Mouse (Mus musculus) frontal cortex, postnatal 10 days (tissue): Measurements from ENCODE around the gene Prkcb.

ENCODE experiments used
- DNase-seq, 2 experiments: peaks; one replicate each; pipeline ENCODE4 v3.0.0; 2022; ENCODE audit warnings: low spot score in 2 of 2, mixed read lengths in 1 of 2

The Prkcb gene

GRCm38 (mm10) chr7:122319566-122319965, 31.0 kb downstream of the Prkcb start:
- DNase-seq = no peak

DNA sequence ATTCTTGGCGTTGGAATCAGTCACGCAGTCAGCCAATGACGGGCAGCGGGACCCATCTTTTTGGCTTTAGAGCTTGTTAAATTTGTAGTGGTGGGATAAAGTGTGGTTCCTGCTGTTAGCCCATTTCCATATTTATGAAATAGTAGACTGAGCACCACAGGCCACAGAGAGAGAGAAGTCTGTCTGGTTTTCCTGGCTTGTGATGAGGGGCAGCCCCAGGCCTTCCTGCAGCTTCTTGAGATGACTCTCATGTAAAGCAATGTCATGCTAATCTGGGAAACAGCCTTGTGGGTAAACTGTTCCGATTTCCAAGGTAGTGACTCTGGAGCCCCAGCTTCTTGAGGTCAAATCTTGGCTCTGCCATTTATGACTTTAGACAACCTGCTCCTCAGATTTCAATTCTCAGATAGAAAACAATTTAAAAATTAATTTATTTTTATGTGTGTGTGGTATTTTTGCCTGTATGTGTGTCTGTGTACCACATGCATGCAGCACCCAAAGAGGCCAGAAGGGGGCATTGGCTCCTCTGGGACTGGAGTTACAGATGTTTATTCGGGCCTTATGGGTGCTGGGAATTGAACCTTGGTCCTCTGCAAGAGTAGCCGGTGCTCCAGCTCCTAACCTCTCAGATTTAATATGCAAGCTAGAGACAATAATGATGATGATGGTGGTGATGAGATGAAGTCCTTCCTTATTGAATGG, 32.4 kb downstream of the Prkcb start:
- DNase-seq = no peak

GRCm38 (mm10) chr7:122322038-122322690, 33.6 kb downstream of the Prkcb start:
- DNase-seq = no peak

DNA sequence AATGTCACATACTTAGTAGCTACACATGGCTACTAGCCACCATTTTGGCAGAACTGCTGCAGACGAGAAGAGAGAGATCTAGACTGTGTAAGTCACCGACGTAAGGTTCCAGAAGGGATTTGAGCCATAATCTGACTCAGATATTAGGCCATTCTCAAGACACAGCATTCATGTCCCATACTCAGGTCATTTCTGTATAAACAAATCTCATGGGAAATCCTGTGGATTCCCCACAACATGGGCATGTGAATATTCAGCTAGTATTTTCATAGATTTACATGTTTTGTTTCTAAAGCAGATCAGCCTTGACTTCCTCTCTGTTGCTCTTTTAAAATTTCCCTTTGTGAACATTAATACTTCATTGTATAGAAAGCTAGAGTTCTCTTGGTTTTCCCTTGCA, 39.4 kb downstream of the Prkcb start:
- DNase-seq = no peak

DNA sequence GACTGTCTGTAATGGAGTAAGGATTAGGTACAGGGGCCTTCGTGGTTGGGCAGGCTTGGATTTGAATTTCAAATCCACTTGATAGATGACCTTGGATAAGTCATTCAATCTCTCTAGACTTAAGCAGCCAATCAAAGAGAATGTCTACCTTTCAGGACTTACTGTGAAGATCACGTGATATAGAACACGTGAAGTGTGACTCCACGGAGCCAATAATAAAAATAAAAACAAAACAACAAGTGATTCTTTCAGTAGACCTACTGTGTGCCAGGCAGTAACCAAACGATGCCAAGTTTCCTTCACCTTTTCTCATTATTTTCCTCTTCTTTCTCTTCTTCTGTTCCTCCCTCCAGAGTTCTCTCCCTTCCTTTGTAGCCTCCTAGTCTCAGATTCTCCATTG, 39.9 kb downstream of the Prkcb start:
- DNase-seq = no peak

DNA sequence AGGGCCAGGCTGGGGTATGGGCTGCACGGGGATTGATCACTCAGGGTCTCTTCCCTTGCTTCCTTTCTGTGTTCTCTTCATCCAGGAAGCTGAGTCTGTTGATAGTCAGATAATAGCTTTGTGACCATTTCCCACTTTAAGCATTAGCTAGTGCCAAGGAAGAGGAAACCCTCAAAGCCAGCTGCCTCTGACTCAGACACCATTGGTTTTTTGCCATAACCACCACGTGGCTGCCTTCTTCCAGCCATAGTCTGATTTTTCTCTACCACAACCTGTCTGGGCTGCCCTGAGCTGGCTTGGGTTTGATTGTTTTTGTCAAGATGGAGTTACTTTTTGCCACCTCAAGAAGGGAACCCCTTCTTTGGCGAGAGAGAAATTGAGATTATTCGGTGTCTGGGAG, 41.0 kb downstream of the Prkcb start:
- DNase-seq = no peak

GRCm38 (mm10) chr7:122333686-122334085, 45.1 kb downstream of the Prkcb start:
- DNase-seq = no peak

DNA sequence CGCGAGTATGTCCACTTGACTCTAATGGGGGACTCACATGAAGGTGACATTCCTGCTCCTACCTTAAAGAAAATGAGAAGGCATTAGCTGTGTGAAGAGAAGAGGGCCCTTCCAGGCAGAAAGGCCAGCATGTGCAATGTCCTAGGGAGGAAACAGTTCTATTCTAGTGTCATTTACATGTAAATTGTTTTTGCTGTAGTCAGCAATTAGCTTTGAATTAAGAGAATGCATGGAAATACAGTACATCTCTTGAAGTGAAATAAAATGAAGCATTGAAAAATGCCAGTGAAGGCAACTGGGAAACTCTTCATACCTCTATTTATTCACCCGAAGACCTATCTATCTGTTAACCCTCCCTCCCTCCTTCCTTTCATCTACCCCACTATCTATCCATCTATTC, 48.8 kb downstream of the Prkcb start:
- DNase-seq = no peak

DNA sequence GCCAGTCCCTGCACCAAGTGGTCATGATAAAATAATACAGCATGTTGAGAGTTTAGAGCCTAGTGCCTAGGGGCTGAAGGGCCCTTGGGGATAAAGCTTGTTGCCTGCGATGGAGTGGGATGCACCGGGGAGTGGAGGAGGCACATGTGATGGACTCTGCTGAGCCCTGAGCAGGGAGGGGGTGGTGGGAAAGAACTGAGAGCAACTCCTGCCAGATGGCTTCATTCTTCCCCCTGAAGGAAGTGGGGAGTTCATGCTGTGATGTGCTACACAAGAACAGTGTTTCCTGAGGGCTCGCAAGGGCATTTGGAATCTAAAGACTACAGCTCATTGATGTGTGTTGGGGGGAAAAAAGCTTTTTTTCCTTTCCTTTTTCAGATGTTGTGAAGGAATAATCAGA, 49.5 kb downstream of the Prkcb start:
- DNase-seq = peak in 1 of 2 experiments; percentile 35

- DNase-seq = no peak
Observed at GRCm38 (mm10) chr7:122339476-122339875, 50.9 kb downstream of the Prkcb start.

- DNase-seq = no peak
Observed at GRCm38 (mm10) chr7:122341813-122342212, 53.3 kb downstream of the Prkcb start.

- DNase-seq = peak; percentile 37 to 42
Observed at GRCm38 (mm10) chr7:122344656-122345055, 56.1 kb downstream of the Prkcb start.

- no peak for DNase-seq
Observed at GRCm38 (mm10) chr7:122346251-122347242, 58.0 kb downstream of the Prkcb start.

- no peak for DNase-seq
Observed at GRCm38 (mm10) chr7:122347433-122347832, 58.9 kb downstream of the Prkcb start.

- DNase-seq = no peak
Observed at GRCm38 (mm10) chr7:122349961-122350360, 61.4 kb downstream of the Prkcb start.

GRCm38 (mm10) chr7:122350741-122351140, 62.2 kb downstream of the Prkcb start:
- no peak for DNase-seq

DNA sequence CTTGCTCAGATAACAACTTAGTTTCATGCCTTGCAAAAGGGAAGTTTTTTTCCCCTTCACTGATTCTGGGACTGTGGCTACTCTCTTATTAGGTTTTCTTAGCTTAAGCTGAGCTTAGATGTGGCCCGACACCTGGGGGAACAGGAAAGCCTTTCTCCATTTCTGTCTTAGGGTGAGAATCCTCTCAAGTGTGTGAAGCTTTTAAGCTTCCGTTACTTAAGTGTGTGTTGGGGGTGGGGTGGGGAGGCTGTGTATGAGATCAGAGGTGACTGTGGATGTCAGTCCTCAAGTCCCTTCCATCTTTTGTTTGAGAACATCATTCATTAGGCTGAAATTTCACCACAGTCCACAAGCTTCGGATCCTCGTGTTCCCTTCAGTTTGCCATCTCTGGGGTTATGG, 63.3 kb downstream of the Prkcb start:
- no peak for DNase-seq

GRCm38 (mm10) chr7:122352566-122353277, 64.2 kb downstream of the Prkcb start:
- no peak for DNase-seq

GRCm38 (mm10) chr7:122353329-122353728, 64.8 kb downstream of the Prkcb start:
- DNase-seq = no peak

GRCm38 (mm10) chr7:122356941-122357340, 68.4 kb downstream of the Prkcb start:
- no peak for DNase-seq

- DNase-seq = no peak
Observed at GRCm38 (mm10) chr7:122357847-122358246, 69.3 kb downstream of the Prkcb start.

DNA sequence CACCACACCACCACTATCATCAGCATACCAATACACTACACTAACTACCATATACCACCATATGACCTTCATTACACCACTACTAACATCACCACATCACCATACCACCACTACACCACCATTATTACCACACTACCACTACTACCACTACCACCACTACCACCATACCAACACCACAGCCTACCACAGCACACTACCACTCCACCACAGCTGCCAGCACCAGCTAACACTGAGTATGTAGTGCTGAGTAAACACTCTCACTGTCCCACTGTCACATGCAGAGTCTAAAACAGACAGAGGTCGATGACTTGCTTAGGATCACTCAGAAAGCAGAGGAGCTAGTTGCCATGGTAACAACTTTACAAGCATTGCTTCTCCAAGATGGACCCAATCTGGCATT, 78.1 kb downstream of the Prkcb start:
- DNase-seq = no peak
